Mouse (Mus musculus): ENCODE results near the gene Itgb7.
A peak's percentile ranks its signal among the peaks of the same experiment; 100 is the strongest.

Gene Itgb7

GRCm38 (mm10) chr15:102248812-102249191, 17.1 kb upstream of the Itgb7 start:
- DNase-seq (ENCODE audit: low spot score in 2 of 2): no peak

GRCm38 (mm10) chr15:102248131-102248811, 16.5 kb upstream of the Itgb7 start:
- DNase-seq (ENCODE audit: low spot score in 2 of 2): no peak

GRCm38 (mm10) chr15:102247252-102248130, 15.7 kb upstream of the Itgb7 start:
- DNase-seq (ENCODE audit: low spot score in 2 of 2): peak; percentile 31 to 46

- DNase-seq (ENCODE audit: low spot score in 2 of 2): peak; percentile 68 to 76
Measured at GRCm38 (mm10) chr15:102246866-102247251, 15.1 kb upstream of the Itgb7 start.

GRCm38 (mm10) chr15:102245891-102246741, 14.4 kb upstream of the Itgb7 start:
- peak; percentile 65 to 74 for DNase-seq (ENCODE audit: low spot score in 2 of 2)

- no peak for DNase-seq (ENCODE audit: low spot score in 2 of 2)
Measured at GRCm38 (mm10) chr15:102245461-102245881, 13.7 kb upstream of the Itgb7 start.

GRCm38 (mm10) chr15:102244306-102245191, 12.8 kb upstream of the Itgb7 start:
- DNase-seq (ENCODE audit: low spot score in 2 of 2): no peak

GRCm38 (mm10) chr15:102243229-102244190, 11.8 kb upstream of the Itgb7 start:
- peak; percentile 59 to 75 for DNase-seq (ENCODE audit: low spot score in 2 of 2)

GRCm38 (mm10) chr15:102242404-102243228, 10.9 kb upstream of the Itgb7 start:
- no peak for DNase-seq (ENCODE audit: low spot score in 2 of 2)

- no peak for DNase-seq (ENCODE audit: low spot score in 2 of 2)
Measured at GRCm38 (mm10) chr15:102240607-102241006, 8.9 kb upstream of the Itgb7 start.

- DNase-seq (ENCODE audit: low spot score in 2 of 2): no peak
Measured at GRCm38 (mm10) chr15:102239851-102240250, 8.1 kb upstream of the Itgb7 start.

- peak; percentile 67 to 72 for DNase-seq (ENCODE audit: low spot score in 2 of 2)
Measured at GRCm38 (mm10) chr15:102239260-102239590, 7.5 kb upstream of the Itgb7 start.

GRCm38 (mm10) chr15:102238543-102239259, 7.0 kb upstream of the Itgb7 start:
- no peak for DNase-seq (ENCODE audit: low spot score in 2 of 2)

GRCm38 (mm10) chr15:102235371-102236027, 3.8 kb upstream of the Itgb7 start:
- DNase-seq (ENCODE audit: low spot score in 2 of 2): no peak

- DNase-seq (ENCODE audit: low spot score in 2 of 2): peak; percentile 60 to 67
Measured at GRCm38 (mm10) chr15:102233896-102234295, 2.2 kb upstream of the Itgb7 start.

GRCm38 (mm10) chr15:102232764-102233163, 1.0 kb upstream of the Itgb7 start:
- no peak for DNase-seq (ENCODE audit: low spot score in 2 of 2)

- DNase-seq (ENCODE audit: low spot score in 2 of 2): peak; percentile 66 to 68
Measured at GRCm38 (mm10) chr15:102230408-102231321, 1.1 kb downstream of the Itgb7 start.
